Mouse (Mus musculus): Measurements from ENCODE around the gene Shroom3. TPM values are rescaled to one million over a fixed set of nuclear protein-coding genes. Genes with fewer than 3 reads are reported as not detected.

The Shroom3 gene
- total and polyA plus RNA-seq, 3 experiments = 0.04 to 0.11 TPM; not detected in 1

- H3K27me3 ChIP-seq (replicated peaks) = no peaks in the 10 kb centered on the region
- no peak for DNase-seq (ENCODE audit: extremely low read depth)
- H3K4me3 ChIP-seq (replicated peaks in 1 of 3; ENCODE audit: low read depth in 2 of 3, low read length in 2 of 3, poor library complexity in 1 of 3) = no peak overlapping the region
- H3K36me3 ChIP-seq (replicated peaks in 1 of 2; ENCODE audit: control insufficient read depth in 1 of 2, insufficient read depth in 1 of 2, low read length in 1 of 2) = no peaks in the 10 kb centered on the region
- dilution Hi-C loops (cut with MboI; ENCODE audit: extremely low pct_ligation_motif_present, extremely low pct_unique_long_range_greater_than_20kb, low sequenced_read_pairs) = no loop called here
- H3K79me2 ChIP-seq (replicated peaks; ENCODE audit: control insufficient read depth, extremely low read depth, insufficient read depth, poor library complexity, severe bottlenecking) = no peaks in the 10 kb centered on the region
- no peaks in the 10 kb centered on the region for H3K4me1 ChIP-seq (ENCODE audit: control insufficient read depth in 1 of 2, insufficient read depth in 2 of 2)
- no peak overlapping the region for H3K4me2 ChIP-seq (ENCODE audit: insufficient read depth, low read depth, poor library complexity, severe bottlenecking)
- H3K9ac ChIP-seq (ENCODE audit: insufficient read depth, low read depth) = no peak overlapping the region
- H3K9me3 ChIP-seq (replicated peaks; ENCODE audit: low read length) = no peaks in the 10 kb centered on the region
- H3K27ac ChIP-seq (ENCODE audit: insufficient read depth, low read depth) = no peak overlapping the region
- TF ChIP-seq POLR2A (IDR thresholded peaks at IDR 0.05; ENCODE audit: low read depth, low read length) (no peak), TBP (conservative IDR thresholded peaks at IDR 0.05; ENCODE audit: low read depth, low read length) (no peak), EP300 (IDR thresholded peaks at IDR 0.05; ENCODE audit: low read length) (no peak), TCF12 (IDR thresholded peaks at IDR 0.05; ENCODE audit: low read depth, low read length) (no peak), PAX5 (IDR thresholded peaks at IDR 0.05; ENCODE audit: low read length) (no peak), ELF1 (IDR thresholded peaks at IDR 0.05; ENCODE audit: low read depth, low read length) (no peak), ZKSCAN1 (IDR thresholded peaks at IDR 0.05; ENCODE audit: borderline replicate concordance, low read depth, low read length) (no peak), MAZ (IDR thresholded peaks at IDR 0.05; ENCODE audit: low read depth, low read length) (no peak), GABPA (IDR thresholded peaks at IDR 0.05; ENCODE audit: insufficient replicate concordance, low read depth, low read length) (no peak), ZNF384 (IDR thresholded peaks at IDR 0.05; ENCODE audit: low read depth, low read length) (no peak), IRF4 (IDR thresholded peaks at IDR 0.05; ENCODE audit: low read depth, low read length) (no peak), CTCF (conservative IDR thresholded peaks at IDR 0.05 in 1 of 2, IDR thresholded peaks at IDR 0.05 in 1 of 2; ENCODE audit: low read depth in 2 of 2, low read length in 2 of 2) (no peak), E2F4 (IDR thresholded peaks at IDR 0.05; ENCODE audit: insufficient replicate concordance, low read depth, low read length) (no peak), UBTF (IDR thresholded peaks at IDR 0.05; ENCODE audit: low read depth, low read length) (no peak), RCOR1 (conservative IDR thresholded peaks at IDR 0.05; ENCODE audit: low read depth, low read length) (no peak), SMC3 (IDR thresholded peaks at IDR 0.05; ENCODE audit: low read depth, low read length) (no peak)
- in situ Hi-C loops (cut with MboI; ENCODE audit: low pct_ligation_motif_present, low pct_unique_long_range_greater_than_20kb, low sequenced_read_pairs) = no loop called here
Measured at GRCm38 (mm10) chr5:92880893-92881292, 197.7 kb downstream of the Shroom3 start.

DNA sequence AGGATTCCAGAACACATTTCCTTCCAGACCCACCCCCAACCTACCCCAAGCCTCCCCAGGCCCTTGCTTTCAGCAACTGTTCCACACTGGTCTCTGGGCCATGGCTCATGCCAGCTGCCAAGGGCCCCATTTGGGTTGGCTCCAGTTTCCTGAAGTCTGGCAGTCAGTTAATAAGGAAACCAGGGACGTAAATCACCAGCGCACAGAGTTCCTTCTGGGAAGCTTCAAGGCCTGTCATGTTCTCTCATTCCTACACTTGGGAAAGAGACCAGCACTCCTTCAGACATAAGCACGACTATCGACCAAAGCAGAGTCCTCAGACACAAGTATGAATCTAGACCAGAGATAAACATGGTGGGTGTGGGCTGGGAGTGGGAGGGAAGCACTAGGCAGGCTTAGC lies 202.9 kb downstream of the Shroom3 start:
- TF ChIP-seq HCFC1 (IDR thresholded peaks at IDR 0.05; ENCODE audit: low read depth, low read length) = no peak
- TF ChIP-seq GABPA (IDR thresholded peaks at IDR 0.05; ENCODE audit: insufficient replicate concordance, low read depth, low read length) = no peak
- TF ChIP-seq USF1 (IDR thresholded peaks at IDR 0.05; ENCODE audit: low read depth, low read length) = no peak
- no peak for TF ChIP-seq ZMIZ1 (IDR thresholded peaks at IDR 0.05; ENCODE audit: low read depth, low read length)
- no peak for TF ChIP-seq SIN3A (IDR thresholded peaks at IDR 0.05; ENCODE audit: low read length)
- no peak for TF ChIP-seq UBTF (IDR thresholded peaks at IDR 0.05; ENCODE audit: low read depth, low read length)
- Histone ChIP-seq H3K4me1 (ENCODE audit: control insufficient read depth in 1 of 2, insufficient read depth in 2 of 2) (0 out of 4 replicates have a peak, but pooled peaks cover 0 to 3% of the 10 kb centered on the region in 2 experiments), H3K4me2 (ENCODE audit: insufficient read depth, low read depth, poor library complexity, severe bottlenecking) (no peak overlapping the region), H3K27ac (ENCODE audit: insufficient read depth, low read depth) (no peak overlapping the region), H3K79me2 (replicated peaks; ENCODE audit: control insufficient read depth, extremely low read depth, insufficient read depth, poor library complexity, severe bottlenecking) (no peaks in the 10 kb centered on the region), H3K27me3 (replicated peaks) (no peaks in the 10 kb centered on the region), H3K4me3 (replicated peaks in 1 of 3; ENCODE audit: low read depth in 2 of 3, low read length in 2 of 3, poor library complexity in 1 of 3) (no peak overlapping the region), H3K9ac (ENCODE audit: insufficient read depth, low read depth) (no peak overlapping the region), H3K36me3 (replicated peaks in 1 of 2; ENCODE audit: control insufficient read depth in 1 of 2, insufficient read depth in 1 of 2, low read length in 1 of 2) (no peaks in the 10 kb centered on the region), H3K9me3 (replicated peaks; ENCODE audit: low read length) (no peaks in the 10 kb centered on the region)
- DNase-seq (ENCODE audit: extremely low read depth) = no peak
- dilution Hi-C loops (cut with MboI; ENCODE audit: extremely low pct_ligation_motif_present, extremely low pct_unique_long_range_greater_than_20kb, low sequenced_read_pairs) (no loop called here), in situ Hi-C loops (cut with MboI; ENCODE audit: low pct_ligation_motif_present, low pct_unique_long_range_greater_than_20kb, low sequenced_read_pairs) (no loop called here)
